Mouse (Mus musculus): ENCODE measurements around the gene Nhsl1.
"Not testable (repeated sequence)": the region's sequence is repeated elsewhere in the genome, so short reads cannot be mapped to it uniquely, and the experiment has no call there.

The Nhsl1 gene

GRCm38 (mm10) chr10:18448896-18449295 is 130.1 kb downstream of the Nhsl1 start:
- not testable (repeated sequence) for DNase-seq

DNA sequence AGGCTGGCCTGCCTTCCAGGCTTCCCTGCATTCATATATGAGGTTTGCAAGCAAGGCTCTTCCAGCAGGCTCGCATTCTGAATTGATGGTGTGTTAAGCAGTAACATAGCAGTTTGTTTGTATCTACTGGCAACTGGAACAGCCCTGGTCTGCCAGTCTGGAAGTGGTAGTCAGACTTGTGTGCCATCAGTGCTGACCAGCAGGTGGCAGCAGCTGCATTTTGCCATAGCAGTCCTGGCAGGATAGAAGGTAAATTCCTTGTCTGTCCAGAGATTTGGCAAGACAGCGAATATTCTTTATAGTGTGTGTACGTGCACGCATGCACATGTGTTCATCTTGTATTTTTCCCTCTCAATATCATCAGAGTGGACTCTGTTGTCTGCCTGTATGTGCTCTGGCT is 134.6 kb downstream of the Nhsl1 start:
- DNase-seq = peak; percentile 42 to 53

GRCm38 (mm10) chr10:18454161-18454560 is 135.4 kb downstream of the Nhsl1 start:
- no peak for DNase-seq

GRCm38 (mm10) chr10:18455301-18455920 is 136.6 kb downstream of the Nhsl1 start:
- no peak for DNase-seq

DNA sequence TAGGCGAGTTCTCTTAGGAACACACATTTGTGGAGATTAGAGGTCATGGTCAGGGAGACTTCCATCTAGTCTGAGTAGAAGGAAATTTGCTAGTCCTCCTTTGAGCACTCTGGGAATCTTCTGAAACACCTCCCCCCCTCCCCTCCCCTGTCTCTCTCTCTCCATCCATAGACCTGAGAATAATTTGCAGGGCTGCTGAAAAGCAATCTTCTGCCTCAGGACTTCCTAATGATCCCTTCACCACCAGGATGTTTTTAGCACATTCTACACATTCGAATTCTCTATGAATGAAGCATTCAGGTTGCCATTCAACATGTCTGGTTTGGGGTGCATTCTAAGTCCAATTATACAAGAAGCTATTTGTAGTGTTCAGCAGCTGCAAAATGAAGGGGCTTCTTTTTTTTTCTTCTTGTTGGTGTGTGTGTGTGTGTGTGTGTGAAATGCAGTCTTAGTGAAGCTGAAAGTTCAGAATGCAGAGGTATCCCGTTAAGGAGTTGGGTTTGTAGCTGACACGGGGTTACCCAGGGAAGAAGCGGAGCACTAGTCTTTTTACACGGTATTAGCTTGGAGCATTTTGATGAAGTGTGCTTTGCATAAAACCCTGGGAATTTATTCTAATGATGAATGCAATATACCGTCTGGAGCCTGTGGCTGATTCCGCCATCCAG is 139.2 kb downstream of the Nhsl1 start:
- no peak for DNase-seq

GRCm38 (mm10) chr10:18461336-18461735 is 142.6 kb downstream of the Nhsl1 start:
- DNase-seq = no peak

- DNase-seq = no peak
Measured at GRCm38 (mm10) chr10:18463071-18463841, 144.5 kb downstream of the Nhsl1 start.

DNA sequence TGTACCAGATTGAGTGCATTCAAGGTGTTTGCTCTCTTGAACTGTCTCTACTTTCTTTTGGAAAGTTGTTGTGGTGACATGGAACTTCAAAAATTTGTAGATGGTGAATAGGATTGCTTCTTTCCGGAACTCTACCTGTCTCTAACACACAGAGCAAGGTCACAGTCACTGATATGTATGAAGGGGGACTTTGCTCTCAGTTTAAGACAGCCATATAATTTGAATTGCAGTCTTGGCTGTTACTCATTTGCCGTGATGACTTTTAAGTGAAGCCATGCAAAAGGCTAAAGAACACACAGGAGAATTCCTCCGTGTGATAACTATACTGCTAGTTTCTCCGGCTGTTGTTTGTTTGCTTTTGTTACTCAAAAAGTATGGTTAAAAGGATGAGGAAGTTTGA is 149.6 kb downstream of the Nhsl1 start:
- DNase-seq = no peak

DNA sequence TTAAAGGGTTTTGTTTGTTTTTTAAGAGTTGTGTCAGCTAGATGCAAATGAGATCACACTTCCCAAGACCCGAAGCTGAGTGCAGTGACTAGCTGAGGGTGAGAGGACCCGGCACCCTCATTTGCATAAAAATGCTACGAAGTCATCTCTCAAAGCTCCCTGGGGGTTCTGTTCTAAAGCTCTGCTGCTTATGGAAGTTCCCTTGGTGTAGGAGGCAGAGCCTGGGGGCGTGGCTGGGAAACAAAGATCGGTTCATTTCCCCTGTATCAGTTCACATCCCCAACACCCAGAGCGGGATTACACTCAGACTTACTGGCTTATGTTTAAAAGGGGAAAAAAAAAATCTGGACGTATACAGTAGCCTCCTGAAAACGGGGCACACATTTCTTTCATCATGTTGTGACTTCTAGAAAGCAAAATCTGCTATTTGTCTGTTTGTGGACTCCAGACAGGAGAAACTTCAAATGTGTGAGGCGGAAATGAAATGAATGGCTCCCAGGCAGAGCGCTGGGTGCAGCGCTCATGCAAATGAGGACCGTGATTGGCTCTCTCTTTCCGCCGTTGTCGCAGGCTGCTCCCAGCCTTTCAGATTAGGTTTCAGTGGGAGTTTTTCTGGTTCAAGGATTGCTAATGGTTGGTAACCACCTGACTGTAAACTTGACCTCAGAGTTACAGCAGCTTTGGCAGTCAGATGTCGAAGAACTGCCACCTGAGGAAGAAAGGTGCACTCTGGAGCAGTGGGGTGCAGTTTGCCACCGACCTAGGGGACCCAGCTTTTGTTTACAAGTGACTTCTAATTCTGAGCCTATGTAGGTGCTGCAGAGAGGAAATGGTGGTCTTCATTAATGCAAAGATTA is 150.7 kb downstream of the Nhsl1 start:
- DNase-seq = peak; percentile 15 to 34

- DNase-seq = no peak
Measured at GRCm38 (mm10) chr10:18470351-18471060, 151.7 kb downstream of the Nhsl1 start.

- no peak for DNase-seq
Measured at GRCm38 (mm10) chr10:18471648-18472047, 152.9 kb downstream of the Nhsl1 start.

GRCm38 (mm10) chr10:18475126-18475525 is 156.3 kb downstream of the Nhsl1 start:
- DNase-seq = no peak

GRCm38 (mm10) chr10:18478294-18478693 is 159.5 kb downstream of the Nhsl1 start:
- no peak for DNase-seq

GRCm38 (mm10) chr10:18479285-18479684 is 160.5 kb downstream of the Nhsl1 start:
- no peak for DNase-seq

- no peak for DNase-seq
Measured at GRCm38 (mm10) chr10:18480836-18481235, 162.1 kb downstream of the Nhsl1 start.

DNA sequence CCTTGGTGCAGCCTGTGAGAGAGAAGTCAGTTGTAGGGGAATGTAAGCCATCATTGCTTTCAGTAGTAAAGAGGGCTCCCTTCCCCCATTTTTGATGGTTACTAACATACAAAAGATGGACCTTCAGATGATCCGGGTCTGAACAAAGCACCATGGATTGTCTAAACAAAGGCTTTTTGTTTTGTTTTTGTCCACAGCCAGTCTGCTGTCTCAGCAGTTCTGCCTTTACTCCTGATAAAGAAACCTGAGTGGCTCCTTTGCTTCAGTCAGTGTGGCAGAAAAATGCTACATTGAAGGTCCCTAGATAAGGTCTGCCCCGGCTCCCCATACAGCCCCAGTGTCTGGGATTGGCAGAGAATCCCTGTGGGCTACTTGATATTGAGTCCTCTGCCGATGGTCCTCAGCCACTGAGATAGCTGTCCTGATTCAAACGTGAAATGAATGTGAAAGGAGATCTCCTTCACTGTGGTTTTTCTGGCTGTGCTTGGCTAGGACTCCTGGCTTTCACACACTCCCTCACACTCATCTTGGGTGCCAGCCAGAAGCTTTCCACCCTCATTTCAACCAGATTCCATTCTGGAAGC is 163.9 kb downstream of the Nhsl1 start:
- no peak for DNase-seq

GRCm38 (mm10) chr10:18483658-18484057 is 164.9 kb downstream of the Nhsl1 start:
- DNase-seq = no peak

GRCm38 (mm10) chr10:18484731-18485130 is 165.9 kb downstream of the Nhsl1 start:
- DNase-seq = no peak

GRCm38 (mm10) chr10:18488239-18488803 is 169.5 kb downstream of the Nhsl1 start:
- DNase-seq = no peak

DNA sequence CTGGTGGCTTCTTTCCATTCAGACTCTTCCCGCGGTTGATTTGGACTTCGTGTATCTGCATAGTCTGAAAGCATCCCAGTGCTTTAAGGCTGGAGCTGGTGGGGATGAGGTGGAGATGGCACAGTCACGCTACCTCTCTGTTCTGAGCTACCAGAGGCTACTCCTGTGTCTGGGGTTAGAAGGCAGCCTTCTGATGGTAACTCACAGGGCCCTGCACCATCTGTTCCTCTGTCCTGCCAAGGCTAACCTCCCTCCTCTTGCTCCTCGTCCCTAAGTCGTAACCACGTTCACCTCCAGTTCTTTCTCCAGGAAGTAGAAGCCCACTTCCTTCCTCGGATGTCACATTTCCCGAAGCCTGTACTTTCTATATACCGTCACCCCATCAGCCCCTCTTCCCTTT is 171.2 kb downstream of the Nhsl1 start:
- DNase-seq = peak in 1 of 2 experiments; percentile 5

GRCm38 (mm10) chr10:18491952-18492351 is 173.2 kb downstream of the Nhsl1 start:
- DNase-seq = no peak

All from thymus, adult 18-20 months (tissue).